Mouse (Mus musculus): ENCODE data around the gene Zfp217.

Zfp217 gene

GRCm38 (mm10) chr2:170159795-170160568 is 12.1 kb upstream of the Zfp217 start:
- in situ Hi-C loops (cut with MboI; ENCODE audit: unreplicated experiment in 2 of 2), result no loop called here

DNA sequence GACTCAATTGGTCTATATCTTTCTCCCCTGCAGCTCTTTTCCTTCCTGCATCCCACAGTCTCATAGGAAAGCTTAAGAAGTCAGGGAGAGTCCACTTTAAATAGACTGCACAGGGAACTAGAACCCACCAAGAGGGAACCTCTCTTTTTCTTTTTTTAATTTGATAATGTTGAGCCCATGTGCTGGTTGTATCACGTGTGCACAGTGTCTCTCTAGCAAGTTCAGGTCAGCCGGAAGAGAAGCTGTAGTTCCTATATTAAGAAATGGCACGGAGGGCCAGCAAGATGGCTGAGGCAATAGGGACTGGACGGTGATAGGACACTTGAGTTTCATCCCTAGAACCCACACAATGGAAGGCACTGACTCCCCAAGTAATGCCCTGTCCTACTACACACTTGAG is 11.1 kb upstream of the Zfp217 start:
- in situ Hi-C loops (cut with MboI; ENCODE audit: unreplicated experiment in 2 of 2), result no loop called here

DNA sequence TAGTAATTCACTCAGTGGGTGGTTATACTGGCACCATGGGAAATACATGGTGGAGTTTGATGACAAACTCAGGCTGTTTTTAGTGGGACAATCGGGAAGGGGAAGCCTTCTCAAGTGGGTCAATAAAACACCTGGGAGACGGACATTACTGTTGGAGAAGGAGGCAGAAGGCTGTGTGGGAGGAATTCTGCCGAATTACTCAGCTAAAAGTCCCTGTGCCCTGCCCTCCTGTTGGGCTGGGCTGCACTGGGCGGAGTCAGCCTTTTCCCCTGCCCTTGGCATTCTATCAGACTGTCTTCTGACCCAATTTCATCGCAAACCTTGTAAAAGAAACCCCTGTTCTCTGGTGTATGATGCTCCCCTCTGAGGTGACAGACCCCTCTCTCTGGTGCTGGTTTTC is 10.3 kb upstream of the Zfp217 start:
- in situ Hi-C loops (cut with MboI; ENCODE audit: unreplicated experiment in 2 of 2), result no loop called here

- in situ Hi-C loops (cut with MboI; ENCODE audit: unreplicated experiment in 2 of 2), result no loop called here
Observed at GRCm38 (mm10) chr2:170157280-170158200, 9.6 kb upstream of the Zfp217 start.

DNA sequence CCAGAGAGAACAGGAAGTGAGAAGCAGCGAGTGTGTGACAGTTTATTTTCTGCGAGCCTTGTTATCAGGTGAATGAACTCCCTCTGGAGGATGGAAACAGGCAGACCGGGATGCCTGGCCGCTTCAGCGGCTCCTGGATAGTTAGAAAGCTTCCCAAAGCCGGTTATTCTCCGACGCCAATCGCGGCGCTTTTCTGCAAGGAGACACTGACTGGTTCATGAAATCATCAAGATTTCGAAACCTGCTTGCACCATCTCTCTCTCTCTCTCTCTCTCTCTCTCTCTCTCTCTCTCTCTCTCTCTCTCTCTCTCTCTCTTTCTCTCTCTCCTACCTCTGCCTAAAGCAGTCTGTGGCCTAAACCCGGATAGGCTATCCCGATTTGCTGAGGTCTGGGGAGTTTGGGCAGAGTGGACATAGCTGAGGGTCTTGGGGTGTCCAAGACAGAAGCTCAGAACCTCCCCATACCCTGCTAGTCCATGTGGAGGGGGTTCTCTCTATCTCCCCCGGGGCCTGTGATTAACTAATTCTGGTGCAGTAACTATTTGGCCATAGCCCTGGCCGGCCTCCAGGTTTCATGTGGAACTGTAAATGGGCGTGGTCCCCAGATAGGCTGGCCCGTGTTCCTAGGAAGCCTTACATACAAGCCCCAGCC is 7.3 kb upstream of the Zfp217 start:
- in situ Hi-C loops (cut with MboI; ENCODE audit: unreplicated experiment in 2 of 2), result no loop called here

DNA sequence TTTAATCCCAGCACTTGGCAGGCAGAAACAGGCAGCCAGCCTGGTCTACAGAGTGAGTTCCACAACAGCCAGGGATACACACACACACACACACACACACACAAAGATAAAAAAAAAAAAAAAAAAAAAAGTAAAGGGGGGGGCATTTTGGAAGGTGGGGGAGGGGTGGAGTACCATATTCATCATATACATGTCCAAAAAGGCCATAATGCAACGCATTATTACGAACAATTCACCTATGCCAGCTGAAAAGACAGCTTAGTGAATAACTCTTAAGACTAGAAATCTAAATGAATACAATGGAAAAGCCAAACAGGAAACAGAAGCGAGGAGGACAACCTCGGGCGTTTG is 6.8 kb upstream of the Zfp217 start:
- in situ Hi-C loops (cut with MboI; ENCODE audit: unreplicated experiment in 2 of 2), result no loop called here

DNA sequence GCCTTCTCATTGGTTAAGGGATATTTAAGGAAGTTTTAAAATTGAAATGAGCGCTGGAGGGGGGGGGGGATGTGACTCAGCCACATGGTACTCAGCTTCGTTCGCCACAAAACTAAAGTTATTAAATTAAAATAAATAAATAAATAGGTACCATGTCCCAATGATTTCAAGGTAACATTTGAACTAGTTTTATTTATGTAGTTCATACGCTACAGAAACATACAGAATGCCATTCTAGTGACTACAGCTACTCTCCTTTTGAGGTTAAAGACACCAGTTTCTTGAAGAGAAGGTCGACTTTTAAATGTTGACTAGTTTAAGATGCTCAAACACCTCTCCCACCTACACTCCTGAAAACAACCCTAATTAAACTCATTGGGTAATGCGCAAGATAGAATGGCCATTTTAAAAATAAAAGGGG is 6.4 kb upstream of the Zfp217 start:
- in situ Hi-C loops (cut with MboI; ENCODE audit: unreplicated experiment in 2 of 2), result no loop called here

DNA sequence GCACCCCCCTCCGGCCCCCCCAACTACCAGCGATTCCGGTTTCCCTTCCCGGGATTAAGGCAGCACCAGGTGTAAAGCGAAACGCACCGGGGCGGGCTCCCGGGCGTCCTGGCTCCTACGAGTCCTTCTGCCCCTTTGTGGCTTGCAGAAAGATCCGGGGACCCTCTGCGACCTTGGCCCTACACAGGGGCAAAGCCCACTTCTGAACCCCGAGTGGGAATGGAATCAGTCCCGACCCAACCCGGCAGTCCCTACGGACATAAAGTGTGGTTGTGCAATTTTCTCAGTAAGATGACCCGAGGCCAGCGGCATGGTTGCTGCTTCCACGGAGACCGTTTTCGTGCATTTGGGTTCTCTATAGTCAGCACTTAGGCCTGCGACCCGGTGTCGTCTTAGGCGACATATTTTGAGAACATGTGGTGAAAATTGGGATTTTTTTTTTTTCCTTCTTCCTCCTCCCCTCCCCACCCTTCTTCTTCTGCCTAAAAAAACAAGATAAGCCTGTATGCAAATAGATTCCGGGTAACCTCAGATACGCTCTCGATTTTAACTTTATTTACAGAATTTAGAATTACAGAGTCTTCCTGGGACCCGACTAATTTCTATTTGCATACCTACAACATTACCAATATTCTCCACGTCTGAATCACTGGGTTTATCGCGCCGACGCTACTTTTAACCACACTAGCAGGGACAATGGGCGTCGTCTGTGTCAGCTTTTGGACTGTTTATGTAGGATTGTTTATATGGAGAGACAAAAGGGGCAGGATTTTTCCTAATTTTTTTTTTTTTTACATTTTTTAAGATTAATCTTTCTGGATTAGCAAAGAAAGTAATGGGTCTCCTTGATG is 5.7 kb upstream of the Zfp217 start:
- in situ Hi-C loops (cut with MboI; ENCODE audit: unreplicated experiment in 2 of 2), result no loop called here

DNA sequence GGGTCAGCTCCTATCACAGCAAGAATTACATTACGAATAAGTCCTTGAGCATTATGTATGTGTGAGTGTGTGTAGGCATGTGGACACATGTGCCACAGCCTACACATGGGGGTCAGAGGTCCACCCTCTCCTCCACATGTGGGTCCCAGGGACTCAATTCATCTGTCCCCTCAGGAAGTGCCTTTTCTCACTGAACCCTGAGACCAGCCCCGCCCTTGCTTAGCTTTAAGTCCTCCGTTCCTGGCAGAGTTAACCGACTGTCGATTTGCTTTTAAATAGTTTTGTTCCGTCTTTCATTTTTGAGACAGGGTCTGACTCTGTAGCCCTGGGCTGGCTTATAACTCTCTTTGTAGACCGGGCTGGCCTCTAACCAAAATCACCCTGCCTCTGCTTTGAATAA is 5.0 kb upstream of the Zfp217 start:
- in situ Hi-C loops (cut with MboI; ENCODE audit: unreplicated experiment in 2 of 2), result no loop called here

- in situ Hi-C loops (cut with MboI; ENCODE audit: unreplicated experiment in 2 of 2), result no loop called here
Observed at GRCm38 (mm10) chr2:170152036-170152686, 4.3 kb upstream of the Zfp217 start.

DNA sequence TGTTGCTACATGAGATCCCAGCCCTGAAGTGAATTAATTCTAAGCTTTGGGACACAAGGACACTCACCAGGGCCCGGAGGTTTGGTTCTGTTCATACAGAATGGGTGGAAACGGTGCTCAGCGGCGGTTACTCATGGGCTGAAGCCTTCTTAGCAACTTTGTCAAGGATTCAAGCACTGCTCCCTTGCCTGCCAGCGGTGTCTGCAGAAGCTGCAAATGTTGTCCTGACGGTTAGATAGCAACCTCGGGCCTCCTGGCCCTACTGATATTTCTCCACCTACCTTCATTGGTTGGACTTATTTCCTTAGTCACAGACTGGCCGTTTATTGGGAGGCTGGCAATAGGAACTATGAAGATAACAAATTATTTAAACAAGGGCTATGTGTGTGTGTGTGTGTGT is 3.6 kb upstream of the Zfp217 start:
- in situ Hi-C loops (cut with MboI; ENCODE audit: unreplicated experiment in 2 of 2), result no loop called here

DNA sequence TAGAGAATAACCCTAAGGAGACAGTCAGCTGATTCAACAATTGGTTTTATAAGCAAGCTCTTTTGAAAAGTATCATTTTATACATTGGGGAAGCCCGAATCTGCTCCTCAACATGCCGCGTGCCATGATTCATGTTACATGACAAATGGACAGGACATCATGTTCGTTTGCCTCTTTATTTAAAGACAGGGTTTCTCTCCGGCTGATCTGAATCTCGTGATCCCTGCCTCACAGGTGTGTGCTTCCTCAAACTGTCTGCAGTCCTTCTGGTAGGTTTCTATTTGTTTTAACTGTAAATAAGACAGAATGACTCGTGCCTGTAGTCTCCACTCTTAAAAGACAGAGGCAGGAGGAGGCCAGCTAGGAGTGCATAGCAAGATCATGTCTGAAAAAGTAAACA is 925 bp upstream of the Zfp217 start:
- in situ Hi-C loops (cut with MboI; ENCODE audit: unreplicated experiment in 2 of 2), result no loop called here

DNA sequence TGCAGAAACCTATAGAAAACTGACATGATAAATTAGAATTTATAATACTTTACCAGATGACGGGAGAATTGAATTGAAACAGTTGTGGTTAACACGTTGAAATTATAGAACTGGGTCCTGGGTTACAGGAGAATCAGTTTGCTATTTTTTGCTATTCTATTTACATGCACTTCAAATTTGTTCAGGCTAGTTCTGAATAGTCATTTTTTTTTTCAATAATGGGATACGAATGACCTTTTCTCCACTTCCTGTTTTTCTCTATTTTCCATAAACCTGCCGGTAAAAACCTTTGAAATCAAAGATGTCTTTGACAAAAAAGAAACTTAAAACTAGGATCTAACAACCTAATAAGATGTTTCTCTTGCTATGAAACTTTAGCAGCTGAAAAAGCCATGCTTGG is 733 bp downstream of the Zfp217 start:
- in situ Hi-C loops (cut with MboI; ENCODE audit: unreplicated experiment in 2 of 2), result no loop called here

DNA sequence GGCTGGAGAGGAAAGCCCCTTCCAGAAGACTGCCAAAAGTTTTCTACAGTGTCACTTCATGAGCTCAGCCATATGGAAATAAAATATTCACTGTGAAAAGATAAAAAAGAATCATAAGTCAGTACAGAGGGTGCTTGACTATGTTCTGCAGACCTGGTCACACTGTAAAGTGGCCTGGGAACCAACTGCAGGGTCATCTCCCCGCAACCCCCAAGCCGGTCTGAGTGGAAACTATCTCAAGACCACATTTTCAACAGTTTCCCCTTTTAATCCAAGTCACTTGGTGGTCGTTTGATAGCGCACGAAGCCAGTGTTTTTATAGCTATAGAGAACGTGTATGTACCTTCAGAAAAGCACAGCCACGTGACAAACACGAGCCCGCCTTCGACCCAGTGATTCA is 3.6 kb downstream of the Zfp217 start:
- in situ Hi-C loops (cut with MboI; ENCODE audit: unreplicated experiment in 2 of 2), result no loop called here

DNA sequence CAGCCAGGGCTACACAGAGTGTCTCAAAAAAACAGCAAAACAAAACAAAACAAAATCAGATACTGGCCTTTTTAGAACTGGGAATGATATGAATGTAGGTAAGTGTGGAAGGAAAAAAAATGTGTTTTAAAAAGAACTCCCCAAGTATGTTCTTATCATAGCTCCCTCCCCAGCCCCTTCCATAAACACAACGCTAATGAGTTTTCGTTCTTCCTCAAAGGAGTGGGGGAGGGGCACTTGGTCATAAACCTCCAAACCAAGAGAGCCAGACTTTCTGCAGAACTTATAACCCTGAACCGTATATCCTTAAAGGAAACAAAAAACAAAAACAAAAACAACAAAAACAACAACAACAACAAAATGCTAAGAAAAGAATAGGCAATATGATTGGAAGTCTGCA is 4.0 kb downstream of the Zfp217 start:
- in situ Hi-C loops (cut with MboI; ENCODE audit: unreplicated experiment in 2 of 2), result no loop called here

- in situ Hi-C loops (cut with MboI; ENCODE audit: unreplicated experiment in 2 of 2), result no loop called here
Observed at GRCm38 (mm10) chr2:170142542-170142941, 5.4 kb downstream of the Zfp217 start.

GRCm38 (mm10) chr2:170141481-170141880 is 6.4 kb downstream of the Zfp217 start:
- in situ Hi-C loops (cut with MboI; ENCODE audit: unreplicated experiment in 2 of 2), result no loop called here

- in situ Hi-C loops (cut with MboI; ENCODE audit: unreplicated experiment in 2 of 2), result no loop called here
Observed at GRCm38 (mm10) chr2:170139411-170140046, 8.4 kb downstream of the Zfp217 start.

DNA sequence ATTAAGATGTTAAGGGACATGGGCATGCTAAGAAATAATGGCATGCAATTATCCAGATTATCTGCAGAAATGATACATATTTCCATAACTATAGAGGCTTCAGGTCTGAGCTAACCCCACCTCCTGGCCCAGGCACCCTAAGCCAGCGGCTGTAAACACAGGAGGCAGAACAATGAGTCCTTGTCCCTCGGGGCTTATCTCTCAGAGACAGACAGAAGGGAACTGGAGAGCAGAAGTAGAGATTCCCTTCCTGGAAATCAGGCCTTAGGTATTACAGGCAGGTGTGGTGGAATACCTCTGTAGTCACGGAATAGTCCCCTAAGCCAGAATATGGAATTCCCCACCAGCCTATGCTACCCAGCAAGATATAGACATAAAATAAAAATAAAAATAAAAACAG is 11.0 kb downstream of the Zfp217 start:
- in situ Hi-C loops (cut with MboI; ENCODE audit: unreplicated experiment in 2 of 2), result no loop called here

DNA sequence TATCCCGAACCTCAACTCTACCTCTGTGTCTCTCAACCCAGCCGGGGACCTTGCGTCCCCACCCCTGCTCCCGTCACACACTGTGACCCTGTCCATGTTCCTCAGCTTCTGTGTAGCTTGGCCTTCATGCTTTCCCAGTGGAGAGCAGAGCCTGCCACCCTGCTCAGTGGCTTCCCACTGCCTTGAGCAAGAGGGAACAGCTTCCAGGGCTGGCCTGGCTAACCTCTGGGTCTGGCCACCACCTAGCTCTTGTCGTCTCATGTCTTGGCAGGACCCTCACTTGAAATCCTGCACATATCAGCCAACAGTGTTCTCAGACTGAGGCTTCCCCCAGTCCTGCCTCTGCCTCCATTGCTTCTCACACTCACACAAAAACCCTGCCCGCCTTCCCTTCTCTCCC is 12.1 kb downstream of the Zfp217 start:
- in situ Hi-C loops (cut with MboI; ENCODE audit: unreplicated experiment in 2 of 2), result no loop called here

All from v-Abl transformed pro-B cells (cell line).